Mouse (Mus musculus): Measurements from ENCODE around the gene Olfr310. TPM values are rescaled to one million over a fixed set of nuclear protein-coding genes. Genes with fewer than 3 reads are reported as not detected.

The Olfr310 gene
- not detected in 2 replicates for polyA plus RNA-seq (2014; fragmentation: Nextera tagmentation; extraction: Ambion mirVana)

- H3K4me3 ChIP-seq (ENCODE audit: low read depth, low read length) = no peak within 1 kb of the TSS
- no peak for ATAC-seq (replicated peaks; ENCODE audit: low FRiP score)
- no peak for DNase-seq (ENCODE audit: low spot score)
- H3K9me3 ChIP-seq (ENCODE audit: control insufficient read depth, low read length) = no peaks in the 10 kb centered on the region
- H3K4me1 ChIP-seq (replicated peaks; ENCODE audit: control insufficient read depth, insufficient read depth, low read length) = no peaks in the 10 kb centered on the region
- 70% methylated on average over 1 of the region's 1 CpGs for WGBS
- H3K9ac ChIP-seq (ENCODE audit: low read length) = no peak within 1 kb of the TSS
- H3K4me2 ChIP-seq (ENCODE audit: low read depth, low read length, severe bottlenecking) = no peak within 1 kb of the TSS
- H3K27ac ChIP-seq (ENCODE audit: low read depth, low read length) = no peak within 1 kb of the TSS
- H3K36me3 ChIP-seq (ENCODE audit: control insufficient read depth, insufficient read depth, low read length) = no peaks in the 10 kb centered on the region
- no peaks in the 10 kb centered on the region for H3K27me3 ChIP-seq (ENCODE audit: control insufficient read depth, insufficient read depth, low read length)
These were observed at the start of gene Olfr310 for GRCm38 (mm10) chr7:86277072-86277471. Gene Olfr310 (minus strand): TSS chr7:86277172.

GRCm38 (mm10) chr7:86325530-86325929 lies 48.6 kb upstream of the Olfr310 start, which contains the start of gene Olfr308:
Gene Olfr308 (minus strand): TSS chr7:86325630.
- H3K4me2 ChIP-seq (ENCODE audit: low read depth, low read length, severe bottlenecking) = no peak within 1 kb of the TSS
- no peaks in the 10 kb centered on the region for H3K4me1 ChIP-seq (replicated peaks; ENCODE audit: control insufficient read depth, insufficient read depth, low read length)
- H3K9me3 ChIP-seq (ENCODE audit: control insufficient read depth, low read length) = no peaks in the 10 kb centered on the region

GRCm38 (mm10) chr7:86321323-86321722 lies 44.4 kb upstream of the Olfr310 start:
- WGBS = 91% methylated on average over 2 of the region's 2 CpGs
- H3K36me3 ChIP-seq (ENCODE audit: control insufficient read depth, insufficient read depth, low read length) = no peaks in the 10 kb centered on the region

More at GRCm38 (mm10) chr7:86325530-86325929, 48.6 kb upstream of the Olfr310 start, which contains the start of gene Olfr308:
- no peak for ATAC-seq (replicated peaks; ENCODE audit: low FRiP score)
- no peak within 1 kb of the TSS for H3K9ac ChIP-seq (ENCODE audit: low read length)
- H3K27me3 ChIP-seq (ENCODE audit: control insufficient read depth, insufficient read depth, low read length) = no peaks in the 10 kb centered on the region
- H3K27ac ChIP-seq (ENCODE audit: low read depth, low read length) = no peak within 1 kb of the TSS
- no peak within 1 kb of the TSS for H3K4me3 ChIP-seq (ENCODE audit: low read depth, low read length)
- no peaks in the 10 kb centered on the region for H3K36me3 ChIP-seq (ENCODE audit: control insufficient read depth, insufficient read depth, low read length)
- DNase-seq (ENCODE audit: low spot score) = no peak

GRCm38 (mm10) chr7:86313608-86314007 lies 36.6 kb upstream of the Olfr310 start, which contains the start of gene Olfr309:
Gene Olfr309 (minus strand): TSS chr7:86313708.
- Histone ChIP-seq H3K9me3 (ENCODE audit: control insufficient read depth, low read length) (no peaks in the 10 kb centered on the region), H3K27me3 (ENCODE audit: control insufficient read depth, insufficient read depth, low read length) (no peaks in the 10 kb centered on the region), H3K4me2 (ENCODE audit: low read depth, low read length, severe bottlenecking) (no peak within 1 kb of the TSS), H3K27ac (ENCODE audit: low read depth, low read length) (no peak within 1 kb of the TSS), H3K9ac (ENCODE audit: low read length) (no peak within 1 kb of the TSS), H3K4me1 (replicated peaks; ENCODE audit: control insufficient read depth, insufficient read depth, low read length) (no peaks in the 10 kb centered on the region), H3K4me3 (ENCODE audit: low read depth, low read length) (no peak within 1 kb of the TSS), H3K36me3 (ENCODE audit: control insufficient read depth, insufficient read depth, low read length) (no peaks in the 10 kb centered on the region)
- DNase-seq (ENCODE audit: low spot score) = no peak
- no peak for ATAC-seq (replicated peaks; ENCODE audit: low FRiP score)
- 72% methylated on average over 2 of the region's 2 CpGs for WGBS

More at GRCm38 (mm10) chr7:86321323-86321722, 44.4 kb upstream of the Olfr310 start:
- no peak overlapping the region for H3K27ac ChIP-seq (ENCODE audit: low read depth, low read length)
- no peak overlapping the region for H3K4me2 ChIP-seq (ENCODE audit: low read depth, low read length, severe bottlenecking)
- no peaks in the 10 kb centered on the region for H3K27me3 ChIP-seq (ENCODE audit: control insufficient read depth, insufficient read depth, low read length)
- H3K4me1 ChIP-seq (replicated peaks; ENCODE audit: control insufficient read depth, insufficient read depth, low read length) = no peaks in the 10 kb centered on the region
- DNase-seq (ENCODE audit: low spot score) (no peak), ATAC-seq (replicated peaks; ENCODE audit: low FRiP score) (no peak)
- no peak overlapping the region for H3K4me3 ChIP-seq (ENCODE audit: low read depth, low read length)
- H3K9me3 ChIP-seq (ENCODE audit: control insufficient read depth, low read length) = no peaks in the 10 kb centered on the region
- H3K9ac ChIP-seq (ENCODE audit: low read length) = no peak overlapping the region

- DNase-seq (ENCODE audit: low spot score) = no peak
These were observed 30.8 kb downstream of the Olfr310 start, which contains the start of gene Vmn2r76 for GRCm38 (mm10) chr7:86246208-86246607. Gene Vmn2r76 (minus strand): TSS chr7:86246308.

More at GRCm38 (mm10) chr7:86246208-86246607, 30.8 kb downstream of the Olfr310 start, which contains the start of gene Vmn2r76:
- H3K4me3 ChIP-seq (ENCODE audit: low read depth, low read length) = no peak within 1 kb of the TSS
- ATAC-seq (replicated peaks; ENCODE audit: low FRiP score) = no peak
- H3K4me2 ChIP-seq (ENCODE audit: low read depth, low read length, severe bottlenecking) = no peak within 1 kb of the TSS
- no peaks in the 10 kb centered on the region for H3K9me3 ChIP-seq (ENCODE audit: control insufficient read depth, low read length)
- no peaks in the 10 kb centered on the region for H3K27me3 ChIP-seq (ENCODE audit: control insufficient read depth, insufficient read depth, low read length)
- 74% methylated on average over 1 of the region's 1 CpGs for WGBS
- H3K9ac ChIP-seq (ENCODE audit: low read length) = no peak within 1 kb of the TSS
- H3K36me3 ChIP-seq (ENCODE audit: control insufficient read depth, insufficient read depth, low read length) = no peaks in the 10 kb centered on the region
- no peak within 1 kb of the TSS for H3K27ac ChIP-seq (ENCODE audit: low read depth, low read length)
- H3K4me1 ChIP-seq (replicated peaks; ENCODE audit: control insufficient read depth, insufficient read depth, low read length) = no peaks in the 10 kb centered on the region

Small RNA genes lying within 50 kb of the gene (microRNA-seq; reads per million reads assigned to microRNA genes)
- gene Gm23192 (ENCODE audit: insufficient number of aligned reads) = not detected

Other genes with a start within 250 kb of the Olfr310 start
- not detected in 2 replicates for gene Vmn2r75, start 105.4 kb downstream of the Olfr310 start, polyA plus RNA-seq (2014; fragmentation: Nextera tagmentation; extraction: Ambion mirVana)
- gene Vmn2r76, start 30.9 kb downstream of the Olfr310 start, polyA plus RNA-seq (2014; fragmentation: Nextera tagmentation; extraction: Ambion mirVana) = not detected in 2 replicates
- gene Olfr309, start 36.5 kb upstream of the Olfr310 start, polyA plus RNA-seq (2014; fragmentation: Nextera tagmentation; extraction: Ambion mirVana) = not detected in 2 replicates
- gene Olfr308, start 48.5 kb upstream of the Olfr310 start, polyA plus RNA-seq (2014; fragmentation: Nextera tagmentation; extraction: Ambion mirVana) = not detected in 2 replicates
- not detected in 2 replicates for gene Olfr307, start 60.4 kb upstream of the Olfr310 start, polyA plus RNA-seq (2014; fragmentation: Nextera tagmentation; extraction: Ambion mirVana)
- gene Olfr305, start 89.8 kb upstream of the Olfr310 start, polyA plus RNA-seq (2014; fragmentation: Nextera tagmentation; extraction: Ambion mirVana) = not detected in 2 replicates
- not detected in 2 replicates for gene Olfr304, start 109.5 kb upstream of the Olfr310 start, polyA plus RNA-seq (2014; fragmentation: Nextera tagmentation; extraction: Ambion mirVana)
- not detected in 2 replicates for gene Olfr303, start 120.6 kb upstream of the Olfr310 start, polyA plus RNA-seq (2014; fragmentation: Nextera tagmentation; extraction: Ambion mirVana)
- gene Olfr301, start 126.7 kb upstream of the Olfr310 start, polyA plus RNA-seq (2014; fragmentation: Nextera tagmentation; extraction: Ambion mirVana) = not detected in 2 replicates
- gene Olfr299, start 182.7 kb upstream of the Olfr310 start, polyA plus RNA-seq (2014; fragmentation: Nextera tagmentation; extraction: Ambion mirVana) = not detected in 2 replicates
- not detected in 2 replicates for gene Olfr298, start 215.3 kb upstream of the Olfr310 start, polyA plus RNA-seq (2014; fragmentation: Nextera tagmentation; extraction: Ambion mirVana)
- not detected in 2 replicates for gene Olfr297, start 242.8 kb upstream of the Olfr310 start, polyA plus RNA-seq (2014; fragmentation: Nextera tagmentation; extraction: Ambion mirVana)

Measured in forebrain, embryonic 11.5 days (tissue).